Mouse (Mus musculus): Measurements from ENCODE around the gene Tle1.

Gene Tle1

GRCm38 (mm10) chr4:72200559-72201409 lies at the start of gene Tle1:
Gene Tle1 (minus strand): TSS chr4:72200919.
- DNase-seq (ENCODE audit: extremely low spot score), result peak; percentile 98

GRCm38 (mm10) chr4:72233584-72234219 lies 33.0 kb upstream of the Tle1 start:
- DNase-seq (ENCODE audit: extremely low spot score), result peak; percentile 34

- no peak for DNase-seq (ENCODE audit: extremely low spot score)
Observed at GRCm38 (mm10) chr4:72232206-72232605, 31.5 kb upstream of the Tle1 start.

DNA sequence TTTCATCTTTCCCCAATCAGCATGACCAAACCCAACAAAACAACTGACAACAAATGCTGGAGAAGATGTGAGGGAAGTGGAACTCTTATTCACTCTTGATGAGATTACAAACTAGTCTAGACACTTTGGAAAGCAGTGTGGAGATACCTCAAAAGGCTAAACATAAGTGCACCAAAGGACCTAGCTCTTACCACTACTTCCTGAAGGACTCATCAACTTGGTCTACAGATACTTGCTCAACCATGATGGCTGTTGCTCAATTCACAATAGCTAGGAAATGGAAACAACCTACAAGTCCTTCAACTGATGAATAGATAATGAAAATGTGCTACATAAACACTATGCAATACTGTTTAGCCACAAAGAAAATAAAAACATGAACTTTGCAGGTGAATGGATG lies 30.1 kb upstream of the Tle1 start:
- no peak for DNase-seq (ENCODE audit: extremely low spot score)

DNA sequence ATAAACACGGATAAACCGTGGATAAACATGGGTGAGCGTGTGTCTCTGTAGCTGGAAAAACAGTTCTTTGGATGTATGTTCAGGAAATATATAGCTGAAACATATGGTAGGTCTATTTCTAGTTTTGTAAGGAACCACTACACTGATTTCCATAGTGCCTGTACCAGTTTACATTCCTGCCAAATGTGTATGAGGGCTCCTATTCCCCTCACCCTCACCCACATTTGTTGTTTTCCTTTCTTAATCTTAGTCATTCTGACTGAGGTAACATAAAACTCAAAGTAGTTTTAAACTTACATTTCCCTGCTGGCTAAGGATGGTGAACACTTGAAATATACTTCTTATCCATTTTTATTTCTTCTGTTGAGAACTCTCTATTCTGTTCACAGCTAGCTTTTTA lies 20.9 kb upstream of the Tle1 start:
- no peak for DNase-seq (ENCODE audit: extremely low spot score)

GRCm38 (mm10) chr4:72204420-72205045 lies 3.8 kb upstream of the Tle1 start:
- peak; percentile 57 for DNase-seq (ENCODE audit: extremely low spot score)

- DNase-seq (ENCODE audit: extremely low spot score), result peak; percentile 72
Observed at GRCm38 (mm10) chr4:72201521-72201991, 837 bp upstream of the Tle1 start.

DNA sequence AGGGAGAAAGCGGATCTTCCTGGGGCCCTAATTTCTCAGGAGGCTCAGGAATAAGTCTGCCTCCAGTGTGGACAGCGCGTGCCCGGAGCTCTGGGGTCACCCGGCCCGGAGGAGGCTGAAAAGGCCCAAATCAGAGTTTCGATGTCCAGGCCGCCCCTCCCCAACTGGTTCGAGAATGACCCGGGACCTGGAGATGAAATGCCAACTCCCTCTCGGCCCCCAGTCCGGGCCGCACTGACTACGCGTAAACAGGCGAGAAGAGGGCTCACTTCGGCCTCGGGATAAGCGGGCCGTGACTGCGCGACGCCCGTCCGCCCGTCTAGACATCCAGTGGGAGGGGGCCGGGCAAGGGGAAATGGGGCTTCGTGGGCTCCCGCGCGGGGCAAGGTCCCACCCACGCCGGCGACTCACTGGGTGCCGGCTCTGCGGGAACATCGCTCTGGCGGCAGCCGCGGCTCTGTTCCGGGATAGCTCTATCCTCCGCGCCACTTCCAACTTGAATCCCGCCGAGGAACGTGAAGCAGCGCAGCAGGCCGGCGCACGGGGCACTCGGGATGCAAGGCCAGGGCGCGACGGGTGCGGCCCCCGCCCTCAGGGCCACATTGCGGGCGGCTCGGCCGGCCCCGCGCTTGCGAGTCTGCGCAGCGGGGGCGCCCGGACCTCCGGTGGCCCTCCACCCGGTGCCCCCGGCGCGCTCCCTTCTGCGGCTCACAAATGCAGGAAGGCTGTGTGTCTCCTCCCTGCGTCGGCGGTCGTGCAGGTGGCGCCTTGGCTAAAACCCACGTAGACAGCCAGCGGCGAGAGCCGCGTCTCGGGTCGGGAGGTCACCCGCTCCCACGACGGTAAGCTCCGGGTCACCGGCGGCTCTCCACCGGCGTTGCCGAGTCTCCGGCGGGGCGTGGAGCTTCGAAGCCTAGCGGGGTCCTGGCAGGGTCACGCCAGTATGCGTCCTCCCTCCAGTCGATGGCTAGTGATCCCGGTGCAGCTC lies 854 bp downstream of the Tle1 start:
- DNase-seq (ENCODE audit: extremely low spot score), result peak; percentile 69

DNA sequence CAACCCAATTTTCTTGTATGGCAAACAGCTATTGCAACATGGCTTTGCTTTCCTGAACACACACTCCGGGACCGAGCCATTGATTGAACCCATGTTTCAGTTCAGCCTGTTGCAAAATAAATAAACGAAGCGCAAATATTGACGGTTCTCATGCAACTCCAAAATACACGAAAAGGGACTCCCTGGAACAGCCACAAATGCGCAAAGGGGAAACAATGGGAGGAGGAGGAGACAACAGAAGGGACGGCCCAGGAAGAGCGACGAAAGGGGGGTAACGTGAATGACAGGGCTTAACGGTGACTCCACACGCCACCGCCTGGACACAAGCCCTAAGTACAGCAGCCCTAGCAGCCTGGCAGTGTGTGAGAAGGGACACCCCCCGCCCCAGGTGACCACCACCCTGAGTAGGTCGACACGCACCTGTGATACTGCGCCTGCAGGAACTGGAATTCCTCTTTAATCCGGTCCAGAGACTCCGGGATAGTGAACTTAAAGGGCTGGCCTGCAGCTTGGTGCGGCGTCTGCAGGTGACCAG lies 1.8 kb downstream of the Tle1 start:
- peak; percentile 85 for DNase-seq (ENCODE audit: extremely low spot score)

DNA sequence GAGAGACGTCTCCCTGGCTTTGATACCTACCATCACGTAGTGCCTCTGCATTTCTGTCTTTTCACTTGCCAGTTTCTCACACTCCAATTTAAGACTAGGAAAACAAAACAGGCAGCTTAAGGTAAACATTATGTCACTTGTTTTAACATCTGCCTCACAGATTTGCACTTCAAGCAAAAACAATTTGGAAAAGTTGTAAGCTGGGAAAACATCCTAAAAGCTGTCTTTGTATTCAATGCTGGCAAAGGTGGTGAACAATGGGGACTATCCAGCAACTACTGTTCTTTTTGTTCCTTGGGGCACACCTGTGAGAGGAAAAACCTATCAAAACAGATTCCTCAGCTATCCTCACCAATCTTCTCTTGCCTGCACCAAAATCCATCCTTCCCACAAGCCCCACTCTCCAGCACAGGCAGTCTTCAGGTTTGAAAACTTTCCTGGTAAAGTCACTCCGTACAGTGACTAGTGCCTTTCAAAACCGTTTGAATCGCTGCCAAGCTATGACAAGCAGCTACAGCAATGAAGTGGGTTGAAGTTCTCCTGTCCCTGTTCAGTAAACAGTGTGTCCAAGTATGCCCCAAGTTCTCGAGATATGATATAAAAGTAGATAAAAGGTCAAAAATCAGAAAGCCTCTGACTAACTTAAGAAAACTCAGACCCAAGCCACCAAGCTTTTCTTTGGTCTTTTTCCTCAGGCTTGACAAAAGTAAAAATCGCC lies 2.7 kb downstream of the Tle1 start:
- peak; percentile 8 for DNase-seq (ENCODE audit: extremely low spot score)

GRCm38 (mm10) chr4:72195116-72195835 lies 5.4 kb downstream of the Tle1 start:
- DNase-seq (ENCODE audit: extremely low spot score), result no peak

GRCm38 (mm10) chr4:72193276-72193675 lies 7.4 kb downstream of the Tle1 start:
- no peak for DNase-seq (ENCODE audit: extremely low spot score)

DNA sequence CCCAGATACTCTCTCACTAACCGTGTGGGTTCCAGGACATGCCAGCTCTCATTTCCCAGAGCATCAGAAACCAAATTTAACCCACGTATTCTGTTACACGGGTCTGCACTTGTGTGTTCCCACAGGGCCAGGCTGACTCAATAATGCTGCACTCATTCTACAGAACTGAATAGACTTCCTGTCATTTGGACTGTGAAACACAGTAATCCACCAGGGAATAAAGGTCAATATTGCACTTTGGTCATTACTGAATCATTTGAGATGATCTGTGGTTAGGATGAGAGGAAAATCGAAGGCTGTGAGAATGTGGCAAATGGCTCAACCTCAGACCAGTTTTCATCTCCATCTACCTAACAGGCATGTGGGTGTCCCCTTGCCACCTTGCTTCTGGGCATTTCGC lies 16.2 kb downstream of the Tle1 start:
- no peak for DNase-seq (ENCODE audit: extremely low spot score)

DNA sequence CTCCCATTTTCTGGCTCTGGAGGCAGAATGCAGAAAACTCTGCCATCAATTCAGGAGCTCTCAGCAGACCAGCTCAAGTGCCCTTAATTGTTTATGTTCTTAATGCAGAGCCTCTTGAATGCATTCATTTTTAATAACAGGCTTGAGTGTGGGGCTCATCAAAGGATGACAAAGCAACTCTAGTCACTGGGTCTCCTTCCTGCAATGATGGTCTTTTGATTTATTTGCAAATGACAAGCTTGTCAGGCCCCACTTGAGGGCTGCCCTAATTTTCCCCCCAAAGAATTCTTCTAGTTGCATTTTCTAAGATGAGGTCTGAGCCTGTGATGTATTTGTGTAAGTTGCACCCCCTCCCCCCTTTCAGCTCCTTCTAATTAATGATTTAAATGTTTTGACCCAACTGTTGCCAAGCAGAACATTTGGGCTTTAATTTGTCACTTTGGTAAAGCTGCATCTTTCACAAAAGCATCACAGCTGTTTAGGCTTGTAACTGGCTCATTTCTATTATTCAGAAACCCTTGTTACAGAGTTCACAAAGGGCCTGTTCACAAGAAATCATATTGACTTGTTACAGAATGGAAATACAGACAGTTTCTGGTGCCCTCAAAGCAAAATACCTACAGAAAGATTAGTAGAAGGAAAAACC lies 18.3 kb downstream of the Tle1 start:
- no peak for DNase-seq (ENCODE audit: extremely low spot score)

- no peak for DNase-seq (ENCODE audit: extremely low spot score)
Observed at GRCm38 (mm10) chr4:72175943-72176342, 24.8 kb downstream of the Tle1 start.

DNA sequence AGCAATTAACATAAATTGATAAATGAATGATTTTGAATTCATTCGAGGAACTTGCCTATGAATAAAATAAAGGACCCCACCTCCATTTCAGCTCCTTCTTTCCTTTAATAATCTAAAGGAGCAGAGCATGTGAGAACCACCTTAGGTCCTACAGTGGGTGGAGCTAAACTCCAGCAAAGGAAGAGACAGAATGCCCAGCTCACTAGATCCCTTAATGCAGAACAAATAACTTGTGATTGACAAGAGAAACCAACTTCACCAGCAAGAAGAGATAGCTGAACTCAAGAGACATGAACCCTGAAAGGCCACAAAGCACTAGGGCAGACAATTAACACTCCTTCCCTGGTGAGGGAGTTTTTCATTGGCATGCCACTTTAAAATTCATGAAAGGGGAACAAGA lies 32.5 kb downstream of the Tle1 start:
- peak; percentile 24 for DNase-seq (ENCODE audit: extremely low spot score)

- peak; percentile 29 for DNase-seq (ENCODE audit: extremely low spot score)
Observed at GRCm38 (mm10) chr4:72167761-72168229, 32.9 kb downstream of the Tle1 start.

DNA sequence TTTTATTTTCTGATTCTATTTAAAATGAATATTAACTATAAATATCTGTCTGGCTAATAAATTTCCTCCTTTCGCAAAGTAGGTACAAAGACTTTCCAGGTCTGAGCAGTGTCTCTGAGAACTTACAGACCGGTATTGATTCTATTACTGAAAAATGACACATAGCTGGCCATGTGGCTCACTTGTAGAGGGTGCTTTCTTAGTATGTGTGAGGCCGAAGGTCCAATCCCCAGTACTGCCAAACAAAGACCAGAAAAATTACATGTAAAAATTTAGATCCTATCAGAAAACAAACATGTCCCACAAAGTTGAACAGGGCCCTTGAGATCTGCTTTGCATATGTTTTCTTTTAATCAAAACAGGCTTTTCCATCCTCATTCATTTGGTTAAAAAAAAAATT lies 33.5 kb downstream of the Tle1 start:
- DNase-seq (ENCODE audit: extremely low spot score), result no peak

- no peak for DNase-seq (ENCODE audit: extremely low spot score)
Observed at GRCm38 (mm10) chr4:72166561-72166960, 34.2 kb downstream of the Tle1 start.

Data from embryo, embryonic 9.5 days (tissue).